Mouse (Mus musculus): ENCODE data around the gene Gm42674. TPM values are rescaled to one million over a fixed set of nuclear protein-coding genes. Genes with fewer than 3 reads are reported as not detected.

Gm42674 gene
- polyA plus RNA-seq, 1 experiment from 2014 or later = not detected

DNA sequence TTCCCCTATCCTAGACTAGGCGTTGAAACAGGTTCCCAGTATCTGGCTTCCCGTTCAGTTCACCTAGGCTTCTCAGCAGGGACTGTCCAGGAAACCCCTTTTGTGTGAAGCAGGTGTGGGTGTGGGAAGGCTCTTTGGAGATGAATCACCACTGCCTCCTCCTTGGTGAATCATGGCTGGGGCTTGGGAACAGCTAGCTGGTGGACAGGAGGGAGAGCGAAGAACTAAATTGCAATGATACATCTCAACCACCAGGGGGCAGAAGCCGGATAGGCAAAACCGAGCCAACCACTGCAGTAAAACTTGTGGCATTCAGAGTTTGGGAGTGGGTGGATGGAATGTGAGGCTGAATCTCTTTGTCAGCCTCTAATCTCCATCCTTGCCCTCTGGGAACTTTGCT lies 16.1 kb upstream of the Gm42674 start:
- Histone ChIP-seq H3K9ac (replicated peaks) (no peak overlapping the region), H3K27ac (replicated peaks) (no peak overlapping the region), H3K4me2 (replicated peaks) (no peak overlapping the region), H3K4me1 (no peaks in the 10 kb centered on the region), H3K27me3 (no peaks in the 10 kb centered on the region), H3K4me3 (no peak overlapping the region), H3K36me3 (no peaks in the 10 kb centered on the region), H3K9me3 (no peaks in the 10 kb centered on the region)
- ATAC-seq (ENCODE audit: low FRiP score, low read depth) = no peak; the same call in 1 of the 2 replicates
- 31% methylated on average over 5 of the region's 5 CpGs for WGBS

DNA sequence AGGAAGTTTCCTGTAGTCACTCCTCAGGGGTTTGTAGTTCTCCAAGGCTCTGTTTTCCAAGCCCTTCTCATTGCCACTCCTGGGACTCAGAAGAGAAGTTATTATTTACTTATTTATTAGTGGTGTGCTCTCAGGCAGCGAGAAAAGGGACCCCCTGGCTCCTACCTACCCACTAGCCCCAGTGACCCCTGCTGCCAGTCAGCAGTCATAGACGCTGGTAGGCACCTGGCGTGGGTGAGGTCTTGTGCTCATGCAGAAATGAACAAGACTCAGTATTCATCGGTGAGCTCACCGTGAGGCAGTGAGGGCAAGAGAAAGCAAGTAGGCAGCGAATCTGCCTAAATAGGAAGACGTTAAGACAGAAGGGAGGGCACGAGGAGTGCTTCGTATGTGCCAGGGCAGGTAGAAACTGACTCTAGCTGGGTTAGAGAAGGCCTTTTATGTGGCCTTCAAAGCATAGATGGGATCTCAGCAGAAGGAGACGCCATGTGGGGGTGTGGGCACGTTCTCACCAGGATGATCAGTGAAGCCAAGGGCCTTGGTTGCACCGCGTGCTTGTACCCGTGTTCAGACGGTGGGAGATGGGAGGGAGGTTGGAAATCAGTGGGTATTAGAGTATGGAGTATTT lies 15.6 kb upstream of the Gm42674 start:
- H3K27ac ChIP-seq (replicated peaks) = no peak overlapping the region
- H3K9me3 ChIP-seq = no peaks in the 10 kb centered on the region
- no peak for ATAC-seq (ENCODE audit: low FRiP score, low read depth)
- H3K27me3 ChIP-seq = no peaks in the 10 kb centered on the region
- no peak overlapping the region for H3K9ac ChIP-seq (replicated peaks)
- no peak overlapping the region for H3K4me3 ChIP-seq
- no peaks in the 10 kb centered on the region for H3K36me3 ChIP-seq
- no peak overlapping the region for H3K4me2 ChIP-seq (replicated peaks)
- no peaks in the 10 kb centered on the region for H3K4me1 ChIP-seq
- WGBS = 86% methylated on average over 15 of the region's 15 CpGs

GRCm38 (mm10) chr3:90586906-90587305 lies 14.8 kb upstream of the Gm42674 start:
- H3K9me3 ChIP-seq = no peaks in the 10 kb centered on the region
- no peak overlapping the region for H3K9ac ChIP-seq (replicated peaks)
- H3K27ac ChIP-seq (replicated peaks) = no peak overlapping the region
- no peak for ATAC-seq (ENCODE audit: low FRiP score, low read depth)
- no peaks in the 10 kb centered on the region for H3K27me3 ChIP-seq
- no peaks in the 10 kb centered on the region for H3K36me3 ChIP-seq
- no peaks in the 10 kb centered on the region for H3K4me1 ChIP-seq
- 75% methylated on average over 10 of the region's 10 CpGs for WGBS
- H3K4me2 ChIP-seq (replicated peaks) = no peak overlapping the region
- H3K4me3 ChIP-seq = no peak overlapping the region

DNA sequence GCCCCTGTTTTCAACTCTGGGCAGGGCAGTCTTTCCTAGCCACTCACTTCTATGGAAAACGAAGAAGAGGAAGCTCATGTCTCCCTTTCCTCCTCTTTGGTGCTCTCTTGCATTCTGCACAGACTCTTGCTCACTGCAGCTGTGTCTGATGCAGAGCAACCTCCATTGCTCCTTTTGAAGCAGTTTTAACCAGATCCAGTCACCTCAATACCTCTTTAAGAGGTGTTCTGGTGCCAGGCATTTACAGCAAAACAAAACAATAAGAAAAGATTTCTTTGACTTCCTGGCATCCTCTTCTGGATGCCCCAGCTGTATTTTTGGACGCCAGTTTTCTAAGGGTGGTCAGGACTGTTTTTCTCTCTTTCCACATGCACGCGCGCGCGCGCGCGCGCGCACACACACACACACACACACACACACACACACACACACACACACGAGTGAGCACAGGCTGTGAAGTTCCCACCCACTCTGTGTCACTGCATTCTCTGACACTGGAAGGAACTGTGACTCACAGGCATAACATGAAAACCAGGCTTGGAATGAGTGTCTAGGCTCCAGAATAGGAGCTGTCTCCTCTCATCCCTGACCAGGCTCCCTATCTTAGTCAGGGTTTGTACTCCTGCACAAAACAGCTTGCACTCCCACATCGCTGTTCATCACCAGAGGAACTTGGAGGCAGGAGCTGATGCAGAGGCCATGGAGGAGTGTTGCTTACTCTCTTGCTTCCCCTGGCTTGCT lies 14.2 kb upstream of the Gm42674 start:
- ATAC-seq (ENCODE audit: low FRiP score, low read depth) = no peak
- no peaks in the 10 kb centered on the region for H3K36me3 ChIP-seq
- 89% methylated on average over 14 of the region's 14 CpGs for WGBS
- no peak overlapping the region for H3K4me2 ChIP-seq (replicated peaks)
- H3K9ac ChIP-seq (replicated peaks) = no peak overlapping the region
- H3K4me1 ChIP-seq = no peaks in the 10 kb centered on the region
- H3K27ac ChIP-seq (replicated peaks) = no peak overlapping the region
- H3K9me3 ChIP-seq = no peaks in the 10 kb centered on the region
- no peaks in the 10 kb centered on the region for H3K27me3 ChIP-seq
- no peak overlapping the region for H3K4me3 ChIP-seq

GRCm38 (mm10) chr3:90589390-90589789 lies 12.3 kb upstream of the Gm42674 start:
- Histone ChIP-seq H3K4me2 (replicated peaks) (no peak overlapping the region), H3K27me3 (no peaks in the 10 kb centered on the region), H3K9ac (replicated peaks) (no peak overlapping the region), H3K9me3 (no peaks in the 10 kb centered on the region), H3K27ac (replicated peaks) (no peak overlapping the region), H3K4me1 (no peaks in the 10 kb centered on the region), H3K4me3 (no peak overlapping the region), H3K36me3 (no peaks in the 10 kb centered on the region)
- 83% methylated on average over 6 of the region's 6 CpGs for WGBS
- ATAC-seq (ENCODE audit: low FRiP score, low read depth) = no peak

DNA sequence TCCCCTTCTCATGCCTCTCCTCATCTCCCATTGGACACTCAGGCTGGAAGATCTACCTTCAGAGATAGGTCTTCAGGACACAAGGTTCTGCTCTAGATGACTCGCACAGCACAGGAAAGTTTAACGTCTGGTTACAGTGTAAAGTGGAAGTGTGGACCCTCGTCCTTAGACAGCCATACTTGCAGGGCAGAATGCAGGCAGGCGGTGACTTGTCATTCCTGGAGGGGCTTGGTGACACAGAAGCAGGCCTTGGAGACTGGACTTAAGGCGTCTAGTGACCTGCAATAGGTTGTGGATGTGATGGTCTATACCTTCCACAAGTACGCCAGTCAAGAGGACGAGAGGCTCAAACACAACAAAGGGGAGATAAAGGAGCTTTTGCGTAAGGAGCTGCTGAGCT lies 11.8 kb upstream of the Gm42674 start, which contains the start of gene S100a2:
TSS of gene S100a2 (plus strand) at position 301 of the 400 bp plus-strand sequence.
- no peaks in the 10 kb centered on the region for H3K9me3 ChIP-seq
- H3K4me3 ChIP-seq = no peak within 1 kb of the TSS
- no peaks in the 10 kb centered on the region for H3K27me3 ChIP-seq
- H3K36me3 ChIP-seq = no peaks in the 10 kb centered on the region
- no peak within 1 kb of the TSS for H3K9ac ChIP-seq (replicated peaks)
- H3K4me2 ChIP-seq (replicated peaks) = no peak within 1 kb of the TSS
- no peaks in the 10 kb centered on the region for H3K4me1 ChIP-seq
- no peak within 1 kb of the TSS for H3K27ac ChIP-seq (replicated peaks)
- ATAC-seq (ENCODE audit: low FRiP score, low read depth) = no peak
- WGBS = 77% methylated on average over 8 of the region's 8 CpGs

DNA sequence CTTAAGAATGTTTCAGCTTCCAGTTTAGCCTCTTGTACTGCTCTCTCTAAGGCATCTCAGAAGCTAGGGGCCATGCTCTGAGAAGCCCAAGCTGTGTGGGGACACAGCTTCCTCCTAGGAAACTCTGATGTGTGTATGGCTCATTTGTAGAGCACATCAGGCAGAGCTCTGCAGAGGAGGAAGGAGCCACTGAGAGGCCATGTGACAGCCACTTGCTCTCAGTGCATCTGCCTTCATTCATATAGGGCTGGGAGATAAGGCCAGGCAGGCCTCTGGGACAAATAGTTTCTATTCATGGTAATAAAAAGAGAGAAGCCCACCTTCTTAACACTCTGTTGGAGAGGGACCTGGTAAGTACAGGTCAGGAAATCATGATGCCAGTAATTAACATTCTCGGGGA lies 7.2 kb upstream of the Gm42674 start:
- 91% methylated on average over 1 of the region's 1 CpGs for WGBS
- no peaks in the 10 kb centered on the region for H3K4me1 ChIP-seq
- H3K27me3 ChIP-seq = no peaks in the 10 kb centered on the region
- ATAC-seq (ENCODE audit: low FRiP score, low read depth) = no peak
- no peak overlapping the region for H3K27ac ChIP-seq (replicated peaks)
- H3K36me3 ChIP-seq = no peaks in the 10 kb centered on the region
- no peaks in the 10 kb centered on the region for H3K9me3 ChIP-seq
- H3K4me3 ChIP-seq = no peak overlapping the region
- H3K9ac ChIP-seq (replicated peaks) = no peak overlapping the region
- H3K4me2 ChIP-seq (replicated peaks) = no peak overlapping the region

DNA sequence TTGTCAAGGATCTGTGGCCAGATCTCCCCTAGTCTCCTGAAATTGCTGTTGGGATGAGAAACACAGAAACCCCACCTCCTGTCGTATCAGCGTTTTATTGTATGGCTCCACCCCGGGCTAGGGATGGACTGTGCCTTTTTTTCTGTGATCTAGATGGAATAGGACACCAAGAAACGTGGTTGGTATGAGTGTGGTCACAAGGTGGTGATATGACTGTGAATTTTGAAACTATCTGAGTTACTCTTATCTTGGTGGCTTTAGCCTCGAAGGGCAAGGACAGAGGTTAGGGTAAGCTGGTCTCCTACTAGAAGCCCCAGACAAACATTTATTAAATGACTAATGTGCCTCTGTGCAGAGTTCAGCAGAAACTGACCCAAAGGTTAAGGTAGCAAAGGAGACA lies 6.1 kb upstream of the Gm42674 start:
- Histone ChIP-seq H3K4me3 (no peak overlapping the region), H3K9me3 (no peaks in the 10 kb centered on the region), H3K27me3 (no peaks in the 10 kb centered on the region), H3K36me3 (no peaks in the 10 kb centered on the region), H3K27ac (replicated peaks) (no peak overlapping the region), H3K9ac (replicated peaks) (no peak overlapping the region), H3K4me1 (no peaks in the 10 kb centered on the region), H3K4me2 (replicated peaks) (no peak overlapping the region)
- 82% methylated on average over 5 of the region's 5 CpGs for WGBS
- ATAC-seq (ENCODE audit: low FRiP score, low read depth) = no peak

GRCm38 (mm10) chr3:90596810-90597209 lies 4.9 kb upstream of the Gm42674 start:
- H3K36me3 ChIP-seq = no peaks in the 10 kb centered on the region
- WGBS = 91% methylated on average over 6 of the region's 6 CpGs
- H3K4me2 ChIP-seq (replicated peaks) = no peak overlapping the region
- no peak for ATAC-seq (ENCODE audit: low FRiP score, low read depth)
- H3K9me3 ChIP-seq = no peaks in the 10 kb centered on the region
- H3K27ac ChIP-seq (replicated peaks) = no peak overlapping the region
- H3K27me3 ChIP-seq = no peaks in the 10 kb centered on the region
- no peak overlapping the region for H3K4me3 ChIP-seq
- no peaks in the 10 kb centered on the region for H3K4me1 ChIP-seq
- H3K9ac ChIP-seq (replicated peaks) = no peak overlapping the region

- Histone ChIP-seq H3K9me3 (no peaks in the 10 kb centered on the region), H3K9ac (replicated peaks) (no peak overlapping the region), H3K27me3 (no peaks in the 10 kb centered on the region), H3K4me1 (no peaks in the 10 kb centered on the region), H3K36me3 (no peaks in the 10 kb centered on the region), H3K4me3 (no peak overlapping the region), H3K4me2 (replicated peaks) (no peak overlapping the region), H3K27ac (replicated peaks) (no peak overlapping the region)
- 60% methylated on average over 6 of the region's 6 CpGs for WGBS
- ATAC-seq (ENCODE audit: low FRiP score, low read depth) = no peak
Observed at GRCm38 (mm10) chr3:90597736-90598135, 4.0 kb upstream of the Gm42674 start.

DNA sequence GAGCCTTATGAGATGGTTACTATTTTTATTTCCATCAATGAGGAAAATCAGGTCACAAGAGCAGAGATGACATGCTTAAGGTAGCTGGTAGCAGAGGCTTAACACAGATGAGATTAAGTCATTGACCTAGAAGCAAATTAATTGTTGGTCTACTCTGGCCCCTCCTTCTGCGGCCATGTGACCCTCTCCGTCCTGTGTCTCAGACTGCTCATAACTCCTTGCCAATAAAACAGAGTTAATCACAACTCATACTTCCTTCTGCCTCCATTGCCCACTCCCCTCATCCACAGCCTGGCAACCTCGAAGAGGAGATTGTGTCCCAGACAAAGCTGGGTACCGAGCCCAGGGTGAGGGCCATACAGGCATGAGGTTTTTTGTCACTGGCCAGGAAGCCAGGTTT lies 3.5 kb upstream of the Gm42674 start:
- Histone ChIP-seq H3K9me3 (no peaks in the 10 kb centered on the region), H3K27me3 (no peaks in the 10 kb centered on the region), H3K4me1 (no peaks in the 10 kb centered on the region), H3K36me3 (no peaks in the 10 kb centered on the region), H3K4me3 (no peak overlapping the region), H3K4me2 (replicated peaks) (no peak overlapping the region), H3K27ac (replicated peaks) (no peak overlapping the region), H3K9ac (replicated peaks) (no peak overlapping the region)
- 81% methylated on average over 4 of the region's 4 CpGs for WGBS
- ATAC-seq (ENCODE audit: low FRiP score, low read depth) = no peak

DNA sequence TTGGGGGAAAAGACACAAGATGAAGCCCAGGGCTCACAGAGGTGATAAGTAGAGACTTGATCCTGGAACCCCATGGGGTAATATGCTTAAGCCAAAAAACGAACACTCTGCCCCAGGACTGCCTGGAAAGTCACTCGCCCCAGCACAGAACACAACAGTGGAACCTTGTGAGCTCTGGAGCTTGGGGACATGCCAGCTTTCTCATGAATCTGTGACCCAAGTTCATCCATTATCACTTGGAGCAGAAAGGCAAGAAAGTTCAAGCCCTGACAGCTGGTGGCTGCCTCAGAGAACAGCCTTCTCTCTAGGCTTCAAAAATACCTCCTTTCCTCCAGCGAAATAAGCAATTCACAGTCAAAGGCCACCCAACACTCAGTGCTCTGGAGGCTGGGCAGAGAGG lies 2.3 kb upstream of the Gm42674 start:
- H3K4me3 ChIP-seq = no peak overlapping the region
- ATAC-seq (ENCODE audit: low FRiP score, low read depth) = no peak
- H3K4me1 ChIP-seq = peaks cover under 1% of the 10 kb centered on the region; the same call in 1 of the 2 replicates
- no peaks in the 10 kb centered on the region for H3K27me3 ChIP-seq
- H3K27ac ChIP-seq (replicated peaks) = no peak overlapping the region
- H3K9ac ChIP-seq (replicated peaks) = no peak overlapping the region
- WGBS = 80% methylated on average over 3 of the region's 3 CpGs
- H3K9me3 ChIP-seq = no peaks in the 10 kb centered on the region
- no peak overlapping the region for H3K4me2 ChIP-seq (replicated peaks)
- no peaks in the 10 kb centered on the region for H3K36me3 ChIP-seq

Measured in midbrain, embryonic 12.5 days (tissue).